Mouse (Mus musculus) cortical plate, adult 2 months (tissue): ENCODE data around the gene Nodal.

ENCODE experiments used
- CTCF ChIP-seq: fragments of 200-500 bp; IDR thresholded peaks from 2 replicates; pipeline ENCODE4 v1.5.1; 2011; ENCODE audit warnings: mild to moderate bottlenecking, control low read depth, low read length; ENCODE audit not compliant: insufficient read depth; ENCODE audit errors: extremely low read depth
- POLR2A ChIP-seq: fragments of 200-500 bp; IDR thresholded peaks from 2 replicates; pipeline ENCODE4 v1.6.1; 2011; ENCODE audit warnings: mild to moderate bottlenecking, low read length, control low read depth; ENCODE audit not compliant: insufficient read depth; ENCODE audit errors: extremely low read depth

DNA sequence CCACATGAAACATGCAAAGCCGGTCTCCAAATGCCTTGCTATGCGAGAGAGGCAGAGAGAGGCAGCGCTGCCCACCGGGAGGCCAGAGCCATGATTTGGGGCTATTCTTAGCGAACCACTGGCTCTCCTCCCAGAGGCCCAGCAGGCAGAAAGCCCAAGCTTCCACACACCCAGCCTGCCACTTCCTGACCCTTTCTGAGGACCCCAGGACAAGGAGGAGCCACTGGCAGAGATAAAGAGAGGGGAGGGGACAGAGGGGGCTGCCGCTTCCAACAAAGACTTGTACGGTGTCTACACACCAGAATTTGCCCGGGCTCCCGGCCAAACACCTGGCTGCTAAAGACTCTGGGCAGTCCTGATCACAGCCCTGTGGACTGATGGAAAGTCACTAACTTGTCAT lies 37.6 kb upstream of the Nodal start:
- TF ChIP-seq CTCF (no peak), POLR2A (no peak)
